Mouse (Mus musculus): ENCODE data around the gene Rab23. TPM values are rescaled to one million over a fixed set of nuclear protein-coding genes. Genes with fewer than 3 reads are reported as not detected.

Gene Rab23
- polyA plus RNA-seq, 1 experiment from 2014 or later, result 27.3 TPM

- Histone ChIP-seq H3K27ac (no peak overlapping the region), H3K9me3 (no peaks in the 10 kb centered on the region), H3K4me1 (replicated peaks) (peaks cover 21% of the 10 kb centered on the region), H3K27me3 (no peaks in the 10 kb centered on the region), H3K4me3 (replicated peaks) (peak overlapping the region; percentile 62), H3K4me2 (replicated peaks) (peak overlapping the region; percentile 97), H3K9ac (replicated peaks) (peak overlapping the region; percentile 81; the same call in 1 of the 2 replicates), H3K36me3 (peaks cover 4% of the 10 kb centered on the region; the same call in 1 of the 2 replicates)
- WGBS, result 34% methylated on average over 18 of the region's 18 CpGs
- ATAC-seq, result no peak
These were observed 36.8 kb downstream of the Rab23 start for GRCm38 (mm10) chr1:33756258-33757032.

GRCm38 (mm10) chr1:33757033-33757413 lies 37.3 kb downstream of the Rab23 start:
- Histone ChIP-seq H3K4me1 (replicated peaks) (peaks cover 21% of the 10 kb centered on the region), H3K27me3 (no peaks in the 10 kb centered on the region), H3K4me2 (replicated peaks) (peak overlapping the region; percentile 97), H3K9me3 (no peaks in the 10 kb centered on the region), H3K4me3 (replicated peaks) (peak overlapping the region; percentile 62), H3K36me3 (peaks cover 4% of the 10 kb centered on the region; the same call in 1 of the 2 replicates), H3K27ac (no peak overlapping the region), H3K9ac (replicated peaks) (peak overlapping the region; percentile 81)
- ATAC-seq, result peak; percentile 66; the same call in 1 of the 2 replicates
- 7% methylated on average over 14 of the region's 14 CpGs for WGBS

GRCm38 (mm10) chr1:33757491-33758041 lies 37.9 kb downstream of the Rab23 start, which contains the start of gene Bag2:
TSS of gene Bag2 (minus strand) at chr1:33757795.
- Histone ChIP-seq H3K27ac (no peak within 1 kb of the TSS), H3K9ac (replicated peaks) (peak within 1 kb of the TSS; percentile 81), H3K4me3 (replicated peaks) (peak within 1 kb of the TSS; percentile 62), H3K4me2 (replicated peaks) (peak within 1 kb of the TSS; percentile 97), H3K36me3 (peaks cover 9% of the 10 kb centered on the region), H3K9me3 (no peaks in the 10 kb centered on the region), H3K27me3 (no peaks in the 10 kb centered on the region), H3K4me1 (replicated peaks) (peaks cover 21% of the 10 kb centered on the region)
- 1% methylated on average over 61 of the region's 61 CpGs for WGBS
- ATAC-seq, result peak; percentile 90

GRCm38 (mm10) chr1:33758488-33758887 lies 38.8 kb downstream of the Rab23 start:
- no peak overlapping the region for H3K4me2 ChIP-seq (replicated peaks)
- no peaks in the 10 kb centered on the region for H3K27me3 ChIP-seq
- no peak overlapping the region for H3K9ac ChIP-seq (replicated peaks)
- 60% methylated on average over 4 of the region's 4 CpGs for WGBS
- no peak overlapping the region for H3K4me3 ChIP-seq (replicated peaks)
- no peak overlapping the region for H3K27ac ChIP-seq
- 0 out of 2 replicates have a peak, but pooled peaks have one; percentile 1 for ATAC-seq
- no peaks in the 10 kb centered on the region for H3K9me3 ChIP-seq
- peaks cover 11% of the 10 kb centered on the region for H3K36me3 ChIP-seq
- H3K4me1 ChIP-seq (replicated peaks), result peaks cover 21% of the 10 kb centered on the region

GRCm38 (mm10) chr1:33763826-33764225 lies 44.1 kb downstream of the Rab23 start:
- H3K9ac ChIP-seq (replicated peaks), result no peak overlapping the region
- no peak overlapping the region for H3K4me2 ChIP-seq (replicated peaks)
- 72% methylated on average over 2 of the region's 2 CpGs for WGBS
- peaks cover 28% of the 10 kb centered on the region for H3K36me3 ChIP-seq
- no peak overlapping the region for H3K4me3 ChIP-seq (replicated peaks)
- H3K27ac ChIP-seq, result no peak overlapping the region
- no peaks in the 10 kb centered on the region for H3K27me3 ChIP-seq
- H3K4me1 ChIP-seq (replicated peaks), result no peaks in the 10 kb centered on the region
- no peak for ATAC-seq
- H3K9me3 ChIP-seq, result no peaks in the 10 kb centered on the region

- no peak for ATAC-seq
- Histone ChIP-seq H3K4me1 (replicated peaks) (no peaks in the 10 kb centered on the region), H3K27ac (no peak overlapping the region), H3K4me2 (replicated peaks) (no peak overlapping the region), H3K36me3 (peaks cover 39% of the 10 kb centered on the region), H3K9ac (replicated peaks) (no peak overlapping the region), H3K27me3 (no peaks in the 10 kb centered on the region), H3K4me3 (replicated peaks) (no peak overlapping the region), H3K9me3 (no peaks in the 10 kb centered on the region)
- WGBS, result 84% methylated on average over 11 of the region's 11 CpGs
These were observed 45.9 kb downstream of the Rab23 start for GRCm38 (mm10) chr1:33765468-33766080.

- Histone ChIP-seq H3K9me3 (no peaks in the 10 kb centered on the region), H3K4me2 (replicated peaks) (no peak overlapping the region), H3K27ac (no peak overlapping the region), H3K9ac (replicated peaks) (no peak overlapping the region), H3K4me1 (replicated peaks) (no peaks in the 10 kb centered on the region), H3K36me3 (peaks cover 52% of the 10 kb centered on the region), H3K27me3 (no peaks in the 10 kb centered on the region), H3K4me3 (replicated peaks) (no peak overlapping the region)
- WGBS, result 79% methylated on average over 16 of the region's 16 CpGs
- ATAC-seq, result no peak
These were observed 47.1 kb downstream of the Rab23 start for GRCm38 (mm10) chr1:33766520-33767508.

GRCm38 (mm10) chr1:33768091-33768787 lies 48.6 kb downstream of the Rab23 start:
- 31% methylated on average over 1 of the region's 1 CpGs for WGBS
- Histone ChIP-seq H3K36me3 (peaks cover 56% of the 10 kb centered on the region), H3K27ac (no peak overlapping the region), H3K27me3 (no peaks in the 10 kb centered on the region), H3K4me3 (replicated peaks) (no peak overlapping the region), H3K4me1 (replicated peaks) (no peaks in the 10 kb centered on the region), H3K4me2 (replicated peaks) (no peak overlapping the region), H3K9ac (replicated peaks) (no peak overlapping the region), H3K9me3 (no peaks in the 10 kb centered on the region)
- ATAC-seq, result no peak

- Histone ChIP-seq H3K9ac (replicated peaks) (no peak overlapping the region), H3K4me2 (replicated peaks) (no peak overlapping the region), H3K4me3 (replicated peaks) (no peak overlapping the region), H3K4me1 (replicated peaks) (no peaks in the 10 kb centered on the region), H3K27ac (no peak overlapping the region), H3K36me3 (peaks cover 57% of the 10 kb centered on the region), H3K9me3 (no peaks in the 10 kb centered on the region), H3K27me3 (no peaks in the 10 kb centered on the region)
- ATAC-seq, result no peak
These were observed 49.1 kb downstream of the Rab23 start for GRCm38 (mm10) chr1:33768827-33769226.

GRCm38 (mm10) chr1:33771621-33772020 lies 51.9 kb downstream of the Rab23 start:
- WGBS, result 89% methylated on average over 10 of the region's 10 CpGs
- Histone ChIP-seq H3K4me1 (replicated peaks) (no peaks in the 10 kb centered on the region), H3K27me3 (no peaks in the 10 kb centered on the region), H3K9ac (replicated peaks) (no peak overlapping the region), H3K27ac (no peak overlapping the region), H3K36me3 (peaks cover 61% of the 10 kb centered on the region), H3K9me3 (no peaks in the 10 kb centered on the region), H3K4me3 (replicated peaks) (no peak overlapping the region), H3K4me2 (replicated peaks) (no peak overlapping the region)
- no peak for ATAC-seq

GRCm38 (mm10) chr1:33772106-33772505 lies 52.4 kb downstream of the Rab23 start:
- WGBS, result 96% methylated on average over 9 of the region's 9 CpGs

More at GRCm38 (mm10) chr1:33772106-33772505, 52.4 kb downstream of the Rab23 start:
- ATAC-seq, result no peak
- no peak overlapping the region for H3K4me2 ChIP-seq (replicated peaks)
- H3K9ac ChIP-seq (replicated peaks), result no peak overlapping the region
- H3K27me3 ChIP-seq, result no peaks in the 10 kb centered on the region
- H3K9me3 ChIP-seq, result no peaks in the 10 kb centered on the region
- no peak overlapping the region for H3K4me3 ChIP-seq (replicated peaks)
- H3K27ac ChIP-seq, result no peak overlapping the region
- H3K36me3 ChIP-seq, result peaks cover 66% of the 10 kb centered on the region
- no peaks in the 10 kb centered on the region for H3K4me1 ChIP-seq (replicated peaks)

Measured in midbrain, embryonic 13.5 days (tissue).